Mouse (Mus musculus) kidney, postnatal 0 days (tissue): ENCODE results near the gene Fras1. TPM values are rescaled to one million over a fixed set of nuclear protein-coding genes. Genes with fewer than 3 reads are reported as not detected.

Experiments
- ATAC-seq: fragments of 200-750 bp; cut with Nextera tagmentation; replicated peaks from 2 replicates; pipeline ENCODE4 v1.8.0; 2017; ENCODE audit warnings: low read depth, moderate number of reproducible peaks, moderate TSS enrichment, moderate library complexity; ENCODE audit not compliant: low FRiP score
- DNase-seq: peaks from one replicate; pipeline ENCODE4 v3.0.0-alpha.2; 2016; ENCODE audit warnings: low spot score
- H3K27ac ChIP-seq: fragments of 300-500 bp; sonication (generic); 2 replicates; pipeline ENCODE4 v1.5.1; 2014; ENCODE audit warnings: mild to moderate bottlenecking
- H3K27me3 ChIP-seq: fragments of 300-500 bp; sonication (generic); 2 replicates; pipeline ENCODE4 v1.6.1; 2014; ENCODE audit warnings: low read length, mixed read lengths; ENCODE audit not compliant: insufficient read depth
- H3K36me3 ChIP-seq: fragments of 300-500 bp; sonication (generic); 2 replicates; pipeline ENCODE4 v1.6.1; 2014; ENCODE audit warnings: low read length, mixed read lengths; ENCODE audit not compliant: insufficient read depth
- H3K4me1 ChIP-seq: fragments of 300-500 bp; sonication (generic); replicated peaks from 2 replicates; pipeline ENCODE4 v1.6.1; 2014; ENCODE audit warnings: antibody characterized with exemption, low read length, mixed read lengths; ENCODE audit not compliant: insufficient read depth
- H3K4me2 ChIP-seq: fragments of 300-500 bp; sonication (generic); 2 replicates; pipeline ENCODE4 v1.6.1; 2014; ENCODE audit warnings: mild to moderate bottlenecking, low read length, moderate library complexity, mixed read lengths
- H3K4me3 ChIP-seq: fragments of 300-500 bp; sonication (generic); replicated peaks from 2 replicates; pipeline ENCODE4 v1.5.1; 2014; ENCODE audit warnings: low read depth, low read length
- H3K9ac ChIP-seq: fragments of 300-500 bp; sonication (generic); 2 replicates; pipeline ENCODE4 v1.6.1; 2014; ENCODE audit warnings: low read depth, low read length
- H3K9me3 ChIP-seq: fragments of 300-500 bp; sonication (generic); replicated peaks from 2 replicates; pipeline ENCODE4 v1.6.1; 2016; ENCODE audit warnings: low read length, inconsistent platforms, mixed read lengths
- CTCF ChIP-seq: IDR thresholded peaks from 2 replicates; pipeline ENCODE4 v1.5.1; 2016; ENCODE audit warnings: antibody characterized with exemption, low read depth, mild to moderate bottlenecking, moderate library complexity
- WGBS: fragments of 180-500 bp; shearing (Covaris S2); extraction: QIAGEN DNeasy Blood & Tissue Kit; methylation state at CpG from one replicate; pipeline ENCODE4 v1.1.7; 2014; 5-methylcytosine and 5-hydroxymethylcytosine counted together
- polyA plus RNA-seq: library from polyadenylated mRNA; unstranded; fragments of >200 nt; fragmentation: Nextera tagmentation; extraction: Ambion mirVana; gene quantifications from 2 replicates; pipeline ENCODE4 v1.2.1, GENCODE M21; 2015

Gene Fras1
- polyA plus RNA-seq, 1 experiment from 2014 or later, result 15.8 TPM

GRCm38 (mm10) chr5:96417121-96417520 lies 43.4 kb downstream of the Fras1 start:
- Histone ChIP-seq H3K9ac (no peak overlapping the region), H3K36me3 (no peaks in the 10 kb centered on the region), H3K27me3 (no peaks in the 10 kb centered on the region), H3K4me3 (no peak overlapping the region), H3K4me2 (no peak overlapping the region), H3K27ac (no peak overlapping the region), H3K4me1 (peaks cover 8% of the 10 kb centered on the region; the same call in 1 of the 2 replicates), H3K9me3 (no peaks in the 10 kb centered on the region)
- ATAC-seq, result no peak
- DNase-seq, result no peak
- WGBS, result 70% methylated on average over 4 of the region's 4 CpGs
- no peak for TF ChIP-seq CTCF

- Histone ChIP-seq H3K9ac (no peak overlapping the region), H3K4me2 (no peak overlapping the region), H3K4me1 (no peaks in the 10 kb centered on the region), H3K4me3 (no peak overlapping the region), H3K27ac (no peak overlapping the region), H3K36me3 (no peaks in the 10 kb centered on the region), H3K9me3 (no peaks in the 10 kb centered on the region), H3K27me3 (no peaks in the 10 kb centered on the region)
- TF ChIP-seq CTCF, result no peak
- DNase-seq (no peak), ATAC-seq (no peak)
- 59% methylated on average over 3 of the region's 3 CpGs for WGBS
These were observed 47.8 kb downstream of the Fras1 start for GRCm38 (mm10) chr5:96421550-96421949.

GRCm38 (mm10) chr5:96422716-96423115 lies 49.0 kb downstream of the Fras1 start:
- Histone ChIP-seq H3K9ac (no peak overlapping the region), H3K4me1 (no peaks in the 10 kb centered on the region), H3K36me3 (no peaks in the 10 kb centered on the region), H3K9me3 (no peaks in the 10 kb centered on the region), H3K27me3 (no peaks in the 10 kb centered on the region), H3K27ac (no peak overlapping the region), H3K4me2 (no peak overlapping the region), H3K4me3 (no peak overlapping the region)
- ATAC-seq (no peak), DNase-seq (no peak)
- no peak for TF ChIP-seq CTCF
- WGBS, result 90% methylated on average over 5 of the region's 5 CpGs

- WGBS, result 89% methylated on average over 8 of the region's 8 CpGs
- no peak overlapping the region for H3K9ac ChIP-seq
- H3K4me3 ChIP-seq, result no peak overlapping the region
- ATAC-seq, result no peak
- no peak overlapping the region for H3K27ac ChIP-seq
- H3K27me3 ChIP-seq, result no peaks in the 10 kb centered on the region
- no peak overlapping the region for H3K4me2 ChIP-seq
- DNase-seq, result no peak
- H3K9me3 ChIP-seq, result no peaks in the 10 kb centered on the region
- H3K36me3 ChIP-seq, result no peaks in the 10 kb centered on the region
- peaks cover 4% of the 10 kb centered on the region; the same call in 1 of the 2 replicates for H3K4me1 ChIP-seq
- no peak for TF ChIP-seq CTCF
These were observed 51.6 kb downstream of the Fras1 start for GRCm38 (mm10) chr5:96425391-96425790.

- Histone ChIP-seq H3K36me3 (no peaks in the 10 kb centered on the region), H3K9me3 (no peaks in the 10 kb centered on the region), H3K27ac (no peak overlapping the region), H3K4me1 (peaks cover 4% of the 10 kb centered on the region; the same call in 1 of the 2 replicates), H3K4me3 (no peak overlapping the region), H3K4me2 (peak overlapping the region; percentile 44), H3K9ac (no peak overlapping the region), H3K27me3 (no peaks in the 10 kb centered on the region)
- DNase-seq (no peak), ATAC-seq (no peak; the same call in 1 of the 2 replicates)
- TF ChIP-seq CTCF, result no peak
- WGBS, result 21% methylated on average over 13 of the region's 13 CpGs
These were observed 55.9 kb downstream of the Fras1 start for GRCm38 (mm10) chr5:96429532-96430141.

GRCm38 (mm10) chr5:96437870-96438269 lies 64.1 kb downstream of the Fras1 start:
- no peak for TF ChIP-seq CTCF
- DNase-seq (no peak), ATAC-seq (no peak)
- no peaks in the 10 kb centered on the region for H3K9me3 ChIP-seq
- WGBS, result 79% methylated on average over 4 of the region's 4 CpGs
- no peak overlapping the region for H3K4me3 ChIP-seq
- H3K36me3 ChIP-seq, result no peaks in the 10 kb centered on the region
- H3K4me1 ChIP-seq, result no peaks in the 10 kb centered on the region
- H3K4me2 ChIP-seq, result no peak overlapping the region
- no peak overlapping the region for H3K9ac ChIP-seq
- H3K27me3 ChIP-seq, result no peaks in the 10 kb centered on the region
- no peak overlapping the region for H3K27ac ChIP-seq

GRCm38 (mm10) chr5:96439811-96440210 lies 66.1 kb downstream of the Fras1 start:
- no peak overlapping the region for H3K4me3 ChIP-seq
- no peaks in the 10 kb centered on the region; the same call in 1 of the 2 replicates for H3K4me1 ChIP-seq
- no peak overlapping the region for H3K27ac ChIP-seq
- ATAC-seq (no peak), DNase-seq (no peak)
- no peak for TF ChIP-seq CTCF
- no peak overlapping the region for H3K4me2 ChIP-seq
- 83% methylated on average over 4 of the region's 4 CpGs for WGBS
- no peak overlapping the region for H3K9ac ChIP-seq
- no peaks in the 10 kb centered on the region for H3K27me3 ChIP-seq
- H3K9me3 ChIP-seq, result no peaks in the 10 kb centered on the region
- no peaks in the 10 kb centered on the region for H3K36me3 ChIP-seq
